Mouse (Mus musculus) E14TG2a.4 (cell line): ENCODE data around the gene Srgn.

Experiments used
- CTCF ChIP-seq: conservative IDR thresholded peaks from 2 replicates; pipeline ENCODE4 v1.5.1; 2014; ENCODE audit warnings: low read length
- NANOG ChIP-seq: IDR thresholded peaks from 2 replicates; pipeline ENCODE4 v1.6.1; 2014; ENCODE audit warnings: borderline replicate concordance, low read length, mixed read lengths
- POU5F1 ChIP-seq: IDR thresholded peaks from 2 replicates; pipeline ENCODE4 v1.6.1; 2014; ENCODE audit warnings: low read length, borderline replicate concordance

DNA sequence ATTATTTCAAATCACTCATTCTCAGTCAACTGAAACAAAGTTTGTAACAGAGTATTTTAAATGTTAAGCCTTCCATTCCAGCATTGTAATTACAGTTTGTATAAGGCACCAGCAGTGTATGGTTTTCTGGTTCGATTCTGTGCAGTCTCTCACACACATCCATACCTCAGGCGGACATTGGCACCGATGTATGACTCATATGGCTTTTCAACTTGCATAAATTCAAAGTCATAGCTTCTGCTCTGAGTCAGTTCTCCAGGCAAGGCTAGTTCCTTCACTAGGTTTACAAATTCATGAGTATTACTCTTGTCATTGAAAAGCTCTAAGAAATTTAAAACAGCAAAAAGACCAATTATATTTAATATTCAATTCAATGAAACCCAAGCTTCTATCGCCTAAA lies 57.5 kb downstream of the Srgn start:
- TF ChIP-seq CTCF (no peak), POU5F1 (no peak), NANOG (no peak)
